Mouse (Mus musculus) forebrain, postnatal 0 days (tissue): ENCODE results near the gene Gabarap. TPM values are rescaled to one million over a fixed set of nuclear protein-coding genes. Genes with fewer than 3 reads are reported as not detected.
A peak's percentile ranks its signal among the peaks of the same experiment; 100 is the strongest.

Experiments used
- ATAC-seq: fragments of 200-750 bp; cut with Nextera tagmentation; 2 replicates; pipeline ENCODE4 v1.8.0; 2017; ENCODE audit warnings: mild to moderate bottlenecking, moderate library complexity
- DNase-seq: peaks from one replicate; pipeline ENCODE4 v3.0.0-alpha.2; 2015
- H3K27ac ChIP-seq: fragments of 300-500 bp; sonication (generic); 2 replicates; pipeline ENCODE4 v1.5.1; 2014; ENCODE audit warnings: low read depth, mild to moderate bottlenecking, antibody characterized with exemption, low read length, moderate library complexity, mixed read lengths
- H3K27me3 ChIP-seq: fragments of 300-500 bp; sonication (generic); 2 replicates; pipeline ENCODE4 v1.6.1; 2014; ENCODE audit warnings: mild to moderate bottlenecking, low read length, mixed read lengths; ENCODE audit not compliant: insufficient read depth
- H3K36me3 ChIP-seq: fragments of 300-500 bp; sonication (generic); 2 replicates; pipeline ENCODE4 v1.6.1; 2014; ENCODE audit warnings: mild to moderate bottlenecking, moderate library complexity; ENCODE audit not compliant: insufficient read depth
- H3K4me1 ChIP-seq: fragments of 300-500 bp; sonication (generic); 2 replicates; pipeline ENCODE4 v1.6.1; 2014; ENCODE audit warnings: antibody characterized with exemption; ENCODE audit not compliant: insufficient read depth
- H3K4me2 ChIP-seq: fragments of 300-500 bp; sonication (generic); 2 replicates; pipeline ENCODE4 v1.6.1; 2014; ENCODE audit warnings: low read depth, mild to moderate bottlenecking, moderate library complexity
- H3K4me3 ChIP-seq: fragments of 300-500 bp; sonication (generic); 2 replicates; pipeline ENCODE4 v1.5.1; 2014; ENCODE audit warnings: low read depth, low read length, mixed read lengths
- H3K9ac ChIP-seq: fragments of 300-500 bp; sonication (generic); 2 replicates; pipeline ENCODE4 v1.6.1; 2014; ENCODE audit warnings: mild to moderate bottlenecking
- H3K9me3 ChIP-seq: fragments of 300-500 bp; sonication (generic); 2 replicates; pipeline ENCODE4 v1.6.1; 2016; ENCODE audit warnings: low read length
- CTCF ChIP-seq: sonication (generic); IDR thresholded peaks from 2 replicates; pipeline ENCODE4 v1.5.1; 2016; ENCODE audit warnings: antibody characterized with exemption, control low read depth, low read depth
- WGBS: fragments of 180-500 bp; shearing (Covaris S2); extraction: QIAGEN DNeasy Blood & Tissue Kit; methylation state at CpG from one replicate; pipeline ENCODE4 v1.1.7; 2014; 5-methylcytosine and 5-hydroxymethylcytosine counted together
- polyA plus RNA-seq: library from polyadenylated mRNA; unstranded; fragments of >200 nt; fragmentation: Nextera tagmentation; extraction: Ambion mirVana; gene quantifications from 2 replicates; pipeline ENCODE4 v1.2.1, GENCODE M21; 2015
- total RNA-seq: library from RNA; depleted of rRNA; stranded (reverse); fragments of >200 nt; gene quantifications from 2 replicates; pipeline ENCODE4 v1.2.3, GENCODE M21; 2014

Gabarap gene
- total and polyA plus RNA-seq, 2 experiments from 2014 or later, result 246 to 574 TPM

- Histone ChIP-seq H3K27me3 (no peaks in the 10 kb centered on the region), H3K9me3 (no peaks in the 10 kb centered on the region), H3K4me2 (no peak overlapping the region), H3K9ac (no peak overlapping the region), H3K4me1 (peaks cover 17% of the 10 kb centered on the region), H3K27ac (no peak overlapping the region), H3K36me3 (peaks cover 37% of the 10 kb centered on the region), H3K4me3 (no peak overlapping the region)
- no peak for ATAC-seq
- DNase-seq, result no peak
- peak; percentile 35; the same call in 1 of the 2 replicates for TF ChIP-seq CTCF
- WGBS, result 83% methylated on average over 11 of the region's 11 CpGs
These were observed 3.6 kb downstream of the Gabarap start for GRCm38 (mm10) chr11:69994401-69995090.

DNA sequence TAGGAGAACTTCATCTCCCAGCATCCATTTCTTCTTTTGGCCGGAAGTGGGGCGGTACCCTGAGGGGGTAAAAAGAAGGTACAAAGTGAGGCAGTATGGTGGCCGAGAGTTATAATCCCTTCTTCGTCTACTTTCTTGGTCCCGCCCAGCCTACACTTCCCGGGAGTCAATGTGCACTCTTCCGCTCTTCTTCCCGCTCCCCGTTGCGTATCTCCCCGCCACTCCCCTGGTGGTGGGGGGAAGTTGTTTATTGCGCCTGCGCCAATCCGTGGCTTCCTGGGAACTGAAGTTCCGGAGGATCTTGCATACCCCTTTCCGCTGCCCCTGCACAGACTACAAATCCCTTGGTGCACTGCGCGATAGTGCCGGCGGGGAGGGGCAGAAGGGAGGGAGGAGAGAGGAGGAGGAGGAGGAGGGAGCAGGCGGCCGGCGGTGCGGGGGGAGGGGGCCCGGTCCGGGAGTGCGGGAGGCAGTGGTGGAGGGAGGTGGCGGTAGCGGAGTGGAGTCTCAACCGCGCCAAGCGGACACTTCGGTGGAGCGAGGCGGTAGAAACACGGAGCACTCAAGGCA, 4.5 kb downstream of the Gabarap start, which contains the start of gene Phf23:
Phf23 (plus strand) TSS at position 387 of the 570 bp plus-strand sequence.
- DNase-seq (peak; percentile 99), ATAC-seq (peak; percentile 89)
- peaks cover 35% of the 10 kb centered on the region for H3K36me3 ChIP-seq
- H3K9me3 ChIP-seq, result no peaks in the 10 kb centered on the region
- peak within 1 kb of the TSS; percentile 72 for H3K9ac ChIP-seq
- no peaks in the 10 kb centered on the region for H3K27me3 ChIP-seq
- H3K4me1 ChIP-seq, result peaks cover 17% of the 10 kb centered on the region
- under 1% methylated on average over 36 of the region's 36 CpGs for WGBS
- H3K27ac ChIP-seq, result peak within 1 kb of the TSS; percentile 89
- H3K4me2 ChIP-seq, result peak within 1 kb of the TSS; percentile 73
- TF ChIP-seq CTCF, result peak; percentile 73
- H3K4me3 ChIP-seq, result peak within 1 kb of the TSS; percentile 79

DNA sequence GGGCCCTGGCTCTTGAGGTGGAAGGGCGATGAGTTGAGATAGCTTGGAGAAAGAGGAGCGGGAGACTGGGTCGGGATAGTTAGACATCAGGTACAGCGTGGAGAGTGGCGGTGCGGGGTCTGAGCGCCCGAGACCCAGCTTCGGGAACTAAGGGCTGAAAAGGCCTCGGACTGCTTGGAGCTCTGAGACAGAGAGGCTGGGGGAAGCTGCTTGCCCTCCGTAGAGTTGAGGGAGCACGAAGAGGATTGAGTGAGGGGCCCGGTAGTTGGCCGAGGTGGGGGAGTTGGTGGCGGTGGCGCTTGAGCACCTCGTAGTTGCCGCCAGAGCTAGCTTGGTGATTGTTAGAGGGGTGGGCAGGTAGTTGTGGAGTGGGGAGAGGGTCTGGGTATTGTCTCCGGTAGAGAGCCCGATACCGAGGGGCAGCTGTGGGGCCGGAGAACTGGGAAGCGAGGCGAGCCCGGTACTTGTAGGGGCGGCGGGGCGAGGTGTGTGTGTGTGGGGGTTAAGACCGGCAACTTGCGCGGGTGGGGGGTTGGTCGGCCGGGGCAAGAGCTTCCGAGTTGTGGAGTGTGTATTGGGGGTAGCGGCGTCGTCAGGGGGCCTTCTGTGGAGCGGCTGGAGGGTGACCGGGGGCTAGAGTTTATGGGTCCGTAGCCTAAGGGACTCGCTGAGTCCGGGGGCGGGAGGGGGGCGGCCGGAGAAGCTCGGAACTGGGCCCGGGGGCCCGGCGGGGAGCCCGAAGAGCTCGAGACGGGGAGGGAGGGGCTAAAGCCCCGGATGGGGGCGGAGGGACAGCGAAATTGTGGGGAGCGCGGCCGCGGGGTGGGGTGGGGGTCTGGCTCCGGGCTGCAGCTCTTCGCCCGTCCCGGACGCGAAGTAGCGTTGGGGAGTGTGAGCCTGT, 5.5 kb downstream of the Gabarap start:
- ATAC-seq, result no peak
- Histone ChIP-seq H3K9me3 (no peaks in the 10 kb centered on the region), H3K4me2 (peak overlapping the region; percentile 73), H3K36me3 (peaks cover 35% of the 10 kb centered on the region), H3K4me3 (peak overlapping the region; percentile 79), H3K9ac (peak overlapping the region; percentile 72), H3K27ac (peak overlapping the region; percentile 89), H3K27me3 (no peaks in the 10 kb centered on the region), H3K4me1 (peaks cover 20% of the 10 kb centered on the region)
- no peak for TF ChIP-seq CTCF
- WGBS, result 2% methylated on average over 61 of the region's 66 CpGs
- DNase-seq, result peak; percentile 46

GRCm38 (mm10) chr11:69997070-69997509, 6.1 kb downstream of the Gabarap start:
- peak overlapping the region; percentile 79 for H3K4me3 ChIP-seq
- WGBS, result 6% methylated on average over 30 of the region's 44 CpGs
- peaks cover 26% of the 10 kb centered on the region for H3K4me1 ChIP-seq
- ATAC-seq (no peak), DNase-seq (peak; percentile 71)
- H3K9ac ChIP-seq, result peak overlapping the region; percentile 72
- no peaks in the 10 kb centered on the region for H3K27me3 ChIP-seq
- no peak for TF ChIP-seq CTCF
- H3K36me3 ChIP-seq, result peaks cover 35% of the 10 kb centered on the region
- no peaks in the 10 kb centered on the region for H3K9me3 ChIP-seq
- peak overlapping the region; percentile 73 for H3K4me2 ChIP-seq
- H3K27ac ChIP-seq, result peak overlapping the region; percentile 89

GRCm38 (mm10) chr11:69998567-69999491, 7.9 kb downstream of the Gabarap start:
- DNase-seq, result no peak
- Histone ChIP-seq H3K4me3 (no peak overlapping the region), H3K4me1 (peaks cover 26% of the 10 kb centered on the region), H3K36me3 (peaks cover 29% of the 10 kb centered on the region), H3K27me3 (no peaks in the 10 kb centered on the region), H3K27ac (no peak overlapping the region), H3K9me3 (no peaks in the 10 kb centered on the region), H3K4me2 (no peak overlapping the region), H3K9ac (no peak overlapping the region)
- peak; percentile 46 for TF ChIP-seq CTCF
- WGBS, result 93% methylated on average over 27 of the region's 27 CpGs
- no peak for ATAC-seq

GRCm38 (mm10) chr11:69999666-70000065, 8.7 kb downstream of the Gabarap start:
- 85% methylated on average over 8 of the region's 8 CpGs for WGBS
- no peak for DNase-seq
- no peaks in the 10 kb centered on the region for H3K27me3 ChIP-seq
- no peak overlapping the region for H3K9ac ChIP-seq
- no peak overlapping the region for H3K4me2 ChIP-seq
- no peaks in the 10 kb centered on the region for H3K9me3 ChIP-seq
- no peak overlapping the region for H3K4me3 ChIP-seq
- peaks cover 21% of the 10 kb centered on the region for H3K36me3 ChIP-seq
- no peak for ATAC-seq
- H3K27ac ChIP-seq, result 0 out of 2 replicates have a peak overlapping the region, but pooled peaks have one; percentile 17
- TF ChIP-seq CTCF, result no peak
- peaks cover 26% of the 10 kb centered on the region for H3K4me1 ChIP-seq
